Mouse (Mus musculus) testis, adult 2 months (tissue): Measurements from ENCODE around the gene A930017K11Rik. TPM values are rescaled to one million over a fixed set of nuclear protein-coding genes. Genes with fewer than 3 reads are reported as not detected.
A peak's percentile ranks its signal among the peaks of the same experiment; 100 is the strongest.

Source experiments
- H3K27ac ChIP-seq: fragments of 200-500 bp; 2 replicates; pipeline ENCODE4 v1.5.1; 2012; ENCODE audit warnings: low read depth, low read length; ENCODE audit not compliant: control insufficient read depth, insufficient read depth
- H3K27me3 ChIP-seq: fragments of 200-500 bp; 2 replicates; pipeline ENCODE4 v1.6.1; 2012; ENCODE audit warnings: mild to moderate bottlenecking, low read length, moderate library complexity; ENCODE audit not compliant: control insufficient read depth, insufficient read depth
- H3K36me3 ChIP-seq: fragments of 200-500 bp; 2 replicates; pipeline ENCODE4 v1.6.1; 2012; ENCODE audit warnings: mild to moderate bottlenecking, low read length; ENCODE audit not compliant: control insufficient read depth, insufficient read depth
- H3K4me1 ChIP-seq: fragments of 200-500 bp; 2 replicates; pipeline ENCODE4 v1.6.1; 2012; ENCODE audit warnings: low read length; ENCODE audit not compliant: control insufficient read depth, insufficient read depth
- H3K4me3 ChIP-seq: fragments of 200-500 bp; 2 replicates; pipeline ENCODE4 v1.5.1; 2012; ENCODE audit warnings: low read depth, mild to moderate bottlenecking, low read length, moderate library complexity, mixed read lengths; ENCODE audit not compliant: control insufficient read depth
- CTCF ChIP-seq: fragments of 200-500 bp; IDR thresholded peaks from 2 replicates; pipeline ENCODE4 v1.5.1; 2012; ENCODE audit warnings: low read depth, mild to moderate bottlenecking, inconsistent platforms, low read length, moderate library complexity; ENCODE audit not compliant: control insufficient read depth, insufficient read depth, insufficient replicate concordance
- POLR2A ChIP-seq: fragments of 200-500 bp; IDR thresholded peaks from 2 replicates; pipeline ENCODE4 v1.6.1; 2012; ENCODE audit warnings: low read depth, mild to moderate bottlenecking, inconsistent platforms, low read length, moderate library complexity; ENCODE audit not compliant: control insufficient read depth
- polyA plus RNA-seq: library from polyadenylated mRNA; depleted of rRNA; stranded (reverse); fragments of >200 nt; gene quantifications from 2 replicates; pipeline ENCODE4 v1.2.3, GENCODE M21; 2012; rRNA removed

Gene A930017K11Rik
- polyA plus RNA-seq, result 0.10 and 0.20 TPM in 2 replicates

- H3K36me3 ChIP-seq, result no peaks in the 10 kb centered on the region
Observed at GRCm38 (mm10) chr17:25951803-25952623, at the start of gene A930017K11Rik. Gene A930017K11Rik, minus strand, starts transcription at chr17:25952565.

GRCm38 (mm10) chr17:25998425-25998824 is 46.1 kb upstream of the A930017K11Rik start:
- Histone ChIP-seq H3K36me3 (no peaks in the 10 kb centered on the region), H3K4me3 (no peak overlapping the region), H3K27me3 (no peaks in the 10 kb centered on the region), H3K27ac (no peak overlapping the region), H3K4me1 (no peaks in the 10 kb centered on the region)
- no peak for TF ChIP-seq CTCF
- TF ChIP-seq POLR2A, result no peak

More at GRCm38 (mm10) chr17:25951803-25952623, at the start of gene A930017K11Rik:
- peak within 1 kb of the TSS; percentile 30 for H3K4me3 ChIP-seq
- H3K27me3 ChIP-seq, result no peaks in the 10 kb centered on the region
- H3K4me1 ChIP-seq, result peaks cover 3% of the 10 kb centered on the region
- H3K27ac ChIP-seq, result no peak within 1 kb of the TSS
- TF ChIP-seq POLR2A (no peak), CTCF (no peak)

- Histone ChIP-seq H3K4me3 (no peak overlapping the region), H3K36me3 (peaks cover 1% of the 10 kb centered on the region), H3K27me3 (no peaks in the 10 kb centered on the region), H3K4me1 (no peaks in the 10 kb centered on the region), H3K27ac (no peak overlapping the region)
- TF ChIP-seq CTCF (no peak), POLR2A (no peak)
Observed at GRCm38 (mm10) chr17:25993489-25993888, 41.1 kb upstream of the A930017K11Rik start.

- Histone ChIP-seq H3K36me3 (peaks cover 1% of the 10 kb centered on the region), H3K4me3 (no peak overlapping the region), H3K4me1 (no peaks in the 10 kb centered on the region), H3K27ac (no peak overlapping the region), H3K27me3 (no peaks in the 10 kb centered on the region)
- TF ChIP-seq CTCF (no peak), POLR2A (no peak)
Observed at GRCm38 (mm10) chr17:25992274-25992673, 39.9 kb upstream of the A930017K11Rik start.

GRCm38 (mm10) chr17:25990331-25990730 is 38.0 kb upstream of the A930017K11Rik start:
- no peak overlapping the region for H3K4me3 ChIP-seq
- H3K4me1 ChIP-seq, result no peaks in the 10 kb centered on the region; the same call in 1 of the 2 replicates
- no peak overlapping the region for H3K27ac ChIP-seq
- no peak for TF ChIP-seq CTCF
- no peak for TF ChIP-seq POLR2A
- H3K27me3 ChIP-seq, result no peaks in the 10 kb centered on the region
- H3K36me3 ChIP-seq, result peaks cover 1% of the 10 kb centered on the region

GRCm38 (mm10) chr17:25985306-25986294 is 33.2 kb upstream of the A930017K11Rik start, which contains the start of gene Capn15:
Gene Capn15, minus strand, starts transcription at chr17:25985796.
- H3K27me3 ChIP-seq, result no peaks in the 10 kb centered on the region
- H3K4me1 ChIP-seq, result peaks cover 2% of the 10 kb centered on the region; the same call in 1 of the 2 replicates
- H3K4me3 ChIP-seq, result peak within 1 kb of the TSS; percentile 88
- peak within 1 kb of the TSS; percentile 75 for H3K27ac ChIP-seq
- H3K36me3 ChIP-seq, result no peaks in the 10 kb centered on the region
- peak; percentile 59 for TF ChIP-seq POLR2A
- no peak for TF ChIP-seq CTCF
